Mouse (Mus musculus) thymus, adult 18-20 months (tissue): ENCODE measurements around the gene Rnf183.
A peak's percentile ranks its signal among the peaks of the same experiment; 100 is the strongest.

Experiments
- DNase-seq, 2 experiments: peaks; one replicate each; pipeline ENCODE4 v3.0.0; 2022; ENCODE audit warnings: mixed read lengths in 2 of 2

Rnf183 gene

GRCm38 (mm10) chr4:62429616-62430015 is 5.4 kb downstream of the Rnf183 start:
- no peak for DNase-seq

GRCm38 (mm10) chr4:62427978-62428758 is 6.9 kb downstream of the Rnf183 start:
- no peak for DNase-seq

- no peak for DNase-seq
Measured at GRCm38 (mm10) chr4:62425891-62426290, 9.2 kb downstream of the Rnf183 start.

- no peak for DNase-seq
Measured at GRCm38 (mm10) chr4:62419091-62419490, 16.0 kb downstream of the Rnf183 start.

DNA sequence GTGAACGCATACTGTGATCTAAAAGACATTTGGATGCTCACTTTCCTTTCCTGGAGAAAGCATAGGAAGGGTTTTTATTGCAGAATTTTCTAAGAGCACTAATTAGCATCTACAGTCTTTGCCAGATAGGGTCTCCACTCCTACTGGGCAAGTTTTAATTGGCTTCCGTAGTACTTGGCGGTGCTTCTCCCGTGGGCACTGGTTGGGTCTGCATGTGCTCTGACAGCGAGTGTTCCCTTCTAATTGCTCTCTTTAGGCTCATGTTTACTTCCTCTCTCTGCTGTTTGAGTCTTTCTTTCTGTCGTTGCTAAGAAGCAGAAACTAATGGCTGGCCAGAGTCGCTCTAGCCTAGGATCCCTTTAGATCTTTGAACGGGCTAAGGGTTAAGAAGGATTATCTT is 16.6 kb downstream of the Rnf183 start:
- no peak for DNase-seq

DNA sequence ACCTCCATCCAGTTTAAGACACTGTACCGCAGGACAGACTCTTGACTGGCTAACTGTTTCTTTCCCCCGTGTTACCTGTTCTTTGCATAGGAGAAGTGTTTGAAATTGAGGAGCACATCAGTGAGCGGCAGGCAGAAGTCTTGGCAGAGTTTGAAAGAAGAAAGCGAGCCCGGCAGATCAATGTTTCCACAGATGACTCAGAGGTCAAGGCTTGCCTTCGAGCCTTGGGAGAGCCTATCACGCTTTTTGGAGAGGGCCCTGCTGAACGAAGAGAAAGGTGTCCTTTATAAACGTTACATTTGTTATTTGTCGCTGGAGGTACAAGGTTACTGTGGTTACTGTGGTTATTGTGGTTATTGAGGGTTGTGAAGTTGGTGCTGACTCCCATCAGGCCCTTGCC is 23.4 kb downstream of the Rnf183 start:
- DNase-seq, result no peak

DNA sequence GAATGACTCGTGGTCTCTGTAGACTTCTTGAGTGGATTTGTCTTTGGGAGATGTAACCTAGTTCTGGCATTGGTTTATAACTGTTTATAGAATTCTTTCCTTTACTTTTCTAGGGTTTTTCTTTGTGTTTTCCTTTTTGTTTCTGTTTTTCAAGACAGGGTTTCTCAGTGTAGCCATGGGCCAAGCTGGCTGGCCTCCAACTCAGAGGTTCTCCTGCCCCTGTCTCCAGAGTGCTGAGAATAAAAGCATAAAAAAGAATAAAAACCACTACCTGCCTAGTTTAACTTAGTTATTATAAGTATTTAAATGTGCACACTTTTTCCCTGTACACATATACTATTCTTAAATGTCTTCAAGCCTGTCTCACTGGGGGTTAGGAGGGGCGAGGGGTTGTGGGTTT is 24.7 kb downstream of the Rnf183 start:
- no peak for DNase-seq

GRCm38 (mm10) chr4:62409615-62410014 is 25.4 kb downstream of the Rnf183 start:
- DNase-seq, result no peak

DNA sequence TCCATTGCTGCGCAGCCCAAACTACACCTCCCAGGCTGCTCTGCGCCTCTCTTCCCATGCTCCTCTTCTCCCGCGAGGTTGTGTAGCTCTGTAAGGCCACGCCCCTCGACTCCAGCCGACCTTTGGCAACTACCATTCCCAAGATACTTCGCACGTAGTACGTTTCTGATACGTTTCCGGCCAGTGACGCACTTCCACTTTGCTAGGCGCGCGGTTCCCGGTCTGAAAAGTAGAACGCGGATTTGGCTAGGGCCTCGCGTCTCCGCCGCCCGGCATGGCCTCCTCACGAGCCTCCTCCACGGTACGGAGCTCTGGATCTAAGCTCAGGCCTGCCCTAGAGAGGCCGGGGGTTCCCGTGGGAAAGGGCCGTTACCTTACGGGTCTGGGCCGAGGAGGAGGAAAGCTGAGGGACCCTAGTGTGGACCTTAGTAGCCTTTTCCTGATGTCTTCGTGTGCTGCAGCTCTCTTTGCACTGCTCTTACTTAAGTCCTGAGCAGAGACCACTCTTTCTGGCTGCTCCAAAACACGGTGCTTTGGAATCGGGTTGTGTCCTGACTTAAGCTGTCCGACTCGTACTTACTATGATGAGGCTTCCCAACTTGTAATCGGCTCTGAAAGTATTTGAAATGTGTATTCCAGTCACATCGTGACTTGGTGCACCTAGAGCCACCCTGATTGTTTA is 26.3 kb downstream of the Rnf183 start, which contains the start of the genes Cdc26 and Prpf4:
Gene Cdc26, minus strand, starts transcription at position 42 of the 682 bp plus-strand sequence.
Gene Prpf4, plus strand, starts transcription at position 197 of the 682 bp plus-strand sequence.
- peak; percentile 97 to 98 for DNase-seq

DNA sequence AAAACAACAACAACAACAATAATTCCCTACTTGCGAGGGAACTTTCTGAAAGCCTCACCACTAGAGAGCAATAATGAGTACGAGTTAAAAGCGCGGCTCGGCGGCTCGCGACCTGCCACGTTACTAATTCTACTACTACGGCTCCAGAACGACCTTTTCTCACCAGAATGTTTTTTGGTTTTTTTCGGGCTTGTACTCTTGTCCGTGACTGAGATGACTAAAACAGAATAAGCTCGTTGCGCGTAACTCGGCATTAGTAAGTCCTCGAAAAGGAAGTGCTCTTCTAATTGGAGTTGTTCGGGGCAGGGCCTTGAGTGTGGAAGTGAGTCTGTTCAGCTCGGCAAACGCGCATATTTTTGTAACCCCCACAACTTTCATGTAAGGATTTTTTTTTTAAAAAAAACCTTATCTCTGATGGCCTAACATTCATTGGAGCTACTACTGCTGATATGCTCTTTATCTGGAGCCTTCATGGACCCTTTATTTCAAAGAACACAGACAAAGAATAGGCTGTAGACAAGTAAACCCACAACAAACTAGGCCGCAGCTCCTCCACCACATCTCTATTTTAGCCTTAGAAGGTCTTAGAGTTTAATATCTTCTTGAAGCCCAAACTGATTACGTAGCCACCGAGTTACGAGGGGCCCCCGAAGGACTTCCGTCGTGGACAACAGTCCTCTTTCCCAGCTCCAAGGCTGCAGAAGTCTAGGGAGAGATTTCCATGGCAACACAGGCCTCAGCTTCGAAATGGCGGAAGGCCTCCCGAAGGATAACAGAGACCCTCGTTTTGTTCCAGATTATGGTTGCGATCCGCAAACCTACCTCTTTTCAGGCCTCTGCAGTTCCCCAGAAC is 27.1 kb downstream of the Rnf183 start:
- peak; percentile 22 to 38 for DNase-seq

DNA sequence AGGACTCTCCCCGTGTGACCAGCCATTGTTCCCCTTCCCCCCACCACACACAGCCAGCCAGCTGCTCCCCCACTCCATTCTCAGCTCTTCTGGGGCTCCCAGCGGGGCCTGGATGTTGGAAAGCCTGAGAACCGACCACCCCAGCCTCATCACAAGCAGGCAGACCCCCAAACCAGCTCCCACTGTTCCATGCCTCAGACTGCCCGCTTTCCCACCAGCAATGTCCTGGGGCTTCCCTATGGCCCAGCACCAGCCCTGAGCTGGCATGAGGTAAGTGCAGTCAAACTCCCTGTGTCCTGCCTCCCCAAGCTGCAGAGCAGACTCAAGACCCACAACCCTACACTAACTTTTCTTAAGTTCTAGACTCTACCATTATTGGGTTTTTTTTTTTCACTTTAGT is 28.9 kb downstream of the Rnf183 start:
- no peak for DNase-seq

DNA sequence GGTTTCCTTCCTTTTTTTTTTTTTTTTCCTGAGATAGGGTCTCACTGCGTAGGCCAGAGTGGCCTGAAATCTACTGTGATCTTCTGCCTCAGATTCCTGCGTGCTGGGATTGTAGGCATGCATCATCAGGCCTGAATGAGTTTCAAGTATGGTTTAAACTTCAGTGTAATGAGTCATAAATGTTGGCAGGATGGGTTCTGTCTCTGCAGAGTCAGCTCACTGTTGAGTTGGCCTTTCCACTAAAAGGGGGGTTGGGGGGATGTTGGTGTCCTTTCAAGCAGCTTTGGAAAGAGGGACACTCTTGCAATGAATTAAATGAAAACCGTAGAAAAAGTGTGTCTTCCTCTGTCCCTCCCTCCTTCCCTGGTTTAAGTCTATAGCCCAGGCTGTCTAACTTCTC is 36.1 kb downstream of the Rnf183 start:
- DNase-seq, result no peak

DNA sequence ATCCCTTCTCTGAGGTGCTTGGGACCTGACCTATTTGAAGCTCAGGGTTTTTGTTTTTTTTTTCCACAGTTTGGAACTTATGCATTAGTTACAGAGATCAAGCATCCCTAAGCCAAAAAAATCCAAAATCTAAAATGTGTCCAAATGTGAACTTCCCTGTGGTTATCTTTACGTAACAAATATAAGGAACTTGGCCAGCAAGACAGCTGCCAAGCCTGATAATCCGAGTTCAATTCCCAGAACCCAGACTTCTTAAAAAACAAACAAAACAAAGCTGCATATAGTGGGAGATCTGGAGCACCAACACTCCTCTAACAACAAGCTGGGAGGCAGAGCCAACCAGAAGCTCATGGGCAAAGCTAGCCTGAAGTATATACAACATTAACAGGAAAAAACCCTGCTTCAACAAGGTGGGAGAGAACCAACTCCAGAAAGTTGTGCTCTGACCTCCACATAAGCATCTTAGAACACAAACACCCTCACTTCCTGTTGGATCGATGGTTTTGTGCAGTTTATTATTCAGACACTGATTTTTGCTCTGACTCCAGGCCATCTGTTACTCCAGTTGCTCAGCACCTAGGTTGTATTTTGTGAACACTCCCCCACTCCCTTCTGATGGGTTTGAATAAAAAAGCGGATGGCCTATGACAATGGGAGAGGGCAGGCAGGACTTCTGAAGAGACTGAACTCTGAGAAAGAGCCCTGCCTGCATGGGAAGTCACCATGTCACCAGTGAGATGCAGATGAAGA is 37.3 kb downstream of the Rnf183 start:
- DNase-seq, result no peak

DNA sequence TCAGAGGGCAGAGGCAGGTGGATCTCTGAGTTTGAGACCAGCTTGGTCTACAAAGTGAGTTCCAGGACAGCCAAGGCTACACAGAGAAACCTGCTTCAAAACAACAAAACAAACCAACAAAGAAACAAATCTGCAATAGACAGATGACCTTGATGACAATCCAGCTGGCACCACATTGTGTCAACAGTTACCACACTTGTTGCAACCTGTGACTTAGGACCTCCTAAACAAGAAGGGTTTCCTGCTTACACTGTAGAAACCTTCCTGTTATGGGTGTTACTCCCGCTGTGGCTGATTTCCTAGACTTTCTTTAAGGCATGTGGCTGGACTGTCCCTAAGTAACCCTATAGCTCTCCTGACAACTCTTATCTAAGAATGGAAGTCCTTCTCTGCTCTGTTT is 39.2 kb downstream of the Rnf183 start:
- no peak for DNase-seq

- DNase-seq, result no peak
Measured at GRCm38 (mm10) chr4:62393459-62393858, 41.6 kb downstream of the Rnf183 start.

GRCm38 (mm10) chr4:62391892-62392291 is 43.2 kb downstream of the Rnf183 start:
- DNase-seq, result no peak

- no peak for DNase-seq
Measured at GRCm38 (mm10) chr4:62389592-62390512, 45.2 kb downstream of the Rnf183 start.

DNA sequence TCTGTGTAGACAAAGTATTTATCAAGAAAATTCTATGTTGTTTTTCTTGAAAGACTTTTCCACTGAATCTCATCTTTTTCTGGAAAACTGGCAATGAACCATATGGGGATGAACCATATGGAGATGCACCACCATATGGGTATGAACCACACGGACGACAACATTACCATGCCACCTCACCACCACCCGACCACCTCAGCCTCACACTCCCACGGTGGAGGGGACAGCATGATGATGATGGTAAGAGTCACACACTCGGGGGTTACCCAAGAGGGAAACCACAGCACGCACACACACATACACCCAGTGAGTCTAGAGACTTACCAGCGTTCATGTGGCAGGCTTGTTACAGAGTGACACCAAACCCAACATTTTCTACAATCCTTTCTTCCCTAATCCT is 49.6 kb downstream of the Rnf183 start:
- DNase-seq, result no peak

- DNase-seq, result no peak
Measured at GRCm38 (mm10) chr4:62384159-62384558, 50.9 kb downstream of the Rnf183 start.

DNA sequence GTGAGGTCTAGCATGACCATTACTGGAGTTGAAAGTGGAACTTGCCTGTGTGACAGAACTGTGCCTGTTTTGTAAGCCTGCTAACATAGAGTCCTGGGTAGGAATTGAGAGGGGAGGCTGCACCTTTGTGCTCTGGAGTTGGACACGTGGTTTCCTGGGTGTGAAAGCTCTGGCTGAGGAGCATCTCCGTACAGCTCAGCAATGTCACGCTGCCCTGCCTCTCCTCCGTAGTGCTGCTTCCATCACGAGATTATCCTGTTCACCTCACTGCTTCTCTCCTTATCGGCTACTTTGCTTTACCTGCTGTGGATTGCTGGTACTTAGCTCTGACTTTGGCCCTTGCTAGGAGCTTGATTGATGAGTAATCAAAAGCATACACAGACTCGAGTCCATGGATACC is 51.3 kb downstream of the Rnf183 start:
- no peak for DNase-seq

DNA sequence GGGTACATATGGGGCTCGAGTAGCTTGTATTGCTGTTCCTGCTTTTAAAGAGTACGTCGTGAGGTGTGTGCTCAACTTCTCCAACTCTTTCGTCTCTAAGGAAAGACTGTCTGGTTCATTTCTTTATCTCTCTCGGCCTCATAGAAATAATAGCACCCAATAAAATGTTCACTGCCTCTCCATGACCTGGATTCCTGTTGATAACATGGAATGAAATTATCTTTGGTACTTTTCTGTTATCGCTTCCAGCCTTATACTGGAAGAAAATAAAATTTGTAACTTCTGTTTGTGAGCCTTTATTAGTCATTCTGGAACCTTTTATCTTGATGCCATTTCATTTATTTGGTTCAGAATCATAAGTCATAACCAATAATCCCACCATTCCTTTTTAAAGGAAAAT is 51.8 kb downstream of the Rnf183 start:
- DNase-seq, result no peak
